ENCODE assay signal across 7 mouse cellular contexts in the genomic region with DNA sequence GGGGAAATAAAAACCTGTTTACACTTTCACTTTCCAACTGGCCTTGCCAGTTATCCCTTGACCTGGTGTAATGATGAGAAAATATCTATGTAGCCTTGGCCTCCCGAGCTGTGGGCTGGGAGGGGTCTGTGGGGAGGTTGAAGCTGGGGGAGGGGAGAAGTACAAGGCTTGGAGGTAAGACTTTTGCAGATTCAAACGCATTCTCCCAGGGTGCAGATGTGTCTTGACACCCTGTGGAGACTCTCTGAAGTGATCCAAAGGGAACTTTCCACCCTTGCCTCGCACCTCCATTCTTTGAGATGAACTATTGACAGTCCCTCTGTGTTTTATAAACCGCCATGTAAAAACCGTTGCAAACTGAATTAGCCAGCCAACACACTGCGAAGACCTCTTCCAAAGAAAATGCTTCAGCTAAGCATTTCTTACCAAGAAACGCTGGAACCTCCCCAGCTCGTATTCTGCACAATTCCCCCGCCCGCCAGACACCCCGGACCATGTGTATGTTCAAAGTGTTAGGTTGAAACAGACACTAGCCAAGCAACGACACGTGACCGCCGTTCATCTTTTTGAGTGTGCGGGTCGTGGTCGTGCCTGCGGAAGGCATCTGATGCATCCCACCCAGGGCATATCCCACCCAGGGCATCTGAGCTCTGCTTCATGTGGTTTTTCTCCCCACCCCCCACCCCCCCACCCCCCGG.
DNase-seq lines count a peak whose midpoint lies in the region; ATAC-seq and TF ChIP-seq lines count a peak whose summit lies in the region.

No protein-coding gene starts in this region.

- 29% methylated on average over 20 of the region's 20 CpGs for WGBS in lung, postnatal 0 days
- 71% methylated on average over 20 of the region's 20 CpGs for WGBS in forebrain, embryonic 13.5 days
- 55% methylated on average over 20 of the region's 20 CpGs for WGBS in limb, embryonic 14.5 days
- WGBS in stomach, embryonic 14.5 days = 45% methylated on average over 20 of the region's 20 CpGs

- no peak overlapping the region for H3K9ac ChIP-seq in lung, postnatal 0 days (replicated peaks; ENCODE audit: low read depth)
- no peak overlapping the region for H3K9ac ChIP-seq in forebrain, embryonic 13.5 days
- H3K9ac ChIP-seq in limb, embryonic 14.5 days (ENCODE audit: low read depth, low read length, severe bottlenecking) = no peak overlapping the region
- no peak overlapping the region for H3K9ac ChIP-seq in stomach, embryonic 14.5 days (replicated peaks; ENCODE audit: low read depth, low read length)

- peak overlapping the region; percentile 43 for H3K4me2 ChIP-seq in lung, postnatal 0 days (replicated peaks; ENCODE audit: low read depth, low read length)
- H3K4me2 ChIP-seq in forebrain, embryonic 13.5 days = no peak overlapping the region
- H3K4me2 ChIP-seq in limb, embryonic 14.5 days (replicated peaks; ENCODE audit: low read depth, low read length, severe bottlenecking) = peak overlapping the region; percentile 35
- H3K4me2 ChIP-seq in stomach, embryonic 14.5 days (replicated peaks; ENCODE audit: low read depth, low read length) = peak overlapping the region; percentile 23

- ATAC-seq in lung, postnatal 0 days = no peak
- ATAC-seq in forebrain, embryonic 13.5 days = peak; percentile 57; the same call in 1 of the 2 replicates
- peak; percentile 23; the same call in 1 of the 2 replicates for ATAC-seq in limb, embryonic 14.5 days (ENCODE audit: low FRiP score, low read depth)
- peak; percentile 53; the same call in 1 of the 2 replicates for ATAC-seq in stomach, embryonic 14.5 days (ENCODE audit: insufficient number of reproducible peaks, insufficient read depth, low FRiP score, low read depth)

- no peak for TF ChIP-seq CTCF in lung, postnatal 0 days (IDR thresholded peaks at IDR 0.05)

- no peak for TF ChIP-seq EP300 in lung, postnatal 0 days (IDR thresholded peaks at IDR 0.05)

- no peak for DNase-seq in lung, postnatal 0 days (ENCODE audit: low spot score)
- no peak for DNase-seq in lung, adult 18-20 months
- DNase-seq in limb, embryonic 14.5 days (ENCODE audit: low spot score) = peak; percentile 53
- no peak for DNase-seq in layer of hippocampus, postnatal 10 days (ENCODE audit: low spot score in 2 of 2)
- DNase-seq in layer of hippocampus, adult 18-20 months (ENCODE audit: low spot score in 2 of 2) = no peak

- no peaks in the 10 kb centered on the region for H3K36me3 ChIP-seq in lung, postnatal 0 days (ENCODE audit: insufficient read depth, low read length)
- no peaks in the 10 kb centered on the region for H3K36me3 ChIP-seq in forebrain, embryonic 13.5 days (ENCODE audit: poor library complexity, severe bottlenecking)
- H3K36me3 ChIP-seq in limb, embryonic 14.5 days (ENCODE audit: control insufficient read depth, insufficient read depth, low read length) = no peaks in the 10 kb centered on the region
- H3K36me3 ChIP-seq in stomach, embryonic 14.5 days (ENCODE audit: control insufficient read depth, insufficient read depth, low read length) = no peaks in the 10 kb centered on the region

- H3K27ac ChIP-seq in lung, postnatal 0 days (ENCODE audit: low read length) = no peak overlapping the region
- no peak overlapping the region for H3K27ac ChIP-seq in forebrain, embryonic 13.5 days
- no peak overlapping the region for H3K27ac ChIP-seq in limb, embryonic 14.5 days (replicated peaks; ENCODE audit: low read depth, low read length)
- no peak overlapping the region for H3K27ac ChIP-seq in stomach, embryonic 14.5 days (ENCODE audit: low read length)

- no peaks in the 10 kb centered on the region for H3K27me3 ChIP-seq in lung, postnatal 0 days (replicated peaks; ENCODE audit: insufficient read depth, low read length)
- no peaks in the 10 kb centered on the region for H3K27me3 ChIP-seq in forebrain, embryonic 13.5 days
- no peaks in the 10 kb centered on the region for H3K27me3 ChIP-seq in limb, embryonic 14.5 days (ENCODE audit: control insufficient read depth, insufficient read depth, low read length)
- H3K27me3 ChIP-seq in stomach, embryonic 14.5 days (ENCODE audit: control insufficient read depth, insufficient read depth, low read length) = no peaks in the 10 kb centered on the region

- H3K4me1 ChIP-seq in lung, postnatal 0 days (ENCODE audit: insufficient read depth, low read depth, low read length) = no peaks in the 10 kb centered on the region
- H3K4me1 ChIP-seq in forebrain, embryonic 13.5 days = peaks cover 8% of the 10 kb centered on the region; the same call in 1 of the 2 replicates
- peaks cover 17% of the 10 kb centered on the region; the same call in 1 of the 2 replicates for H3K4me1 ChIP-seq in limb, embryonic 14.5 days (ENCODE audit: control insufficient read depth, insufficient read depth, low read length)
- H3K4me1 ChIP-seq in stomach, embryonic 14.5 days (ENCODE audit: control insufficient read depth, insufficient read depth, low read length) = peaks cover 8% of the 10 kb centered on the region; the same call in 1 of the 2 replicates

- H3K4me3 ChIP-seq in lung, postnatal 0 days (ENCODE audit: low read depth, low read length) = peak overlapping the region; percentile 3; the same call in 1 of the 2 replicates
- H3K4me3 ChIP-seq in forebrain, embryonic 13.5 days = no peak overlapping the region
- no peak overlapping the region for H3K4me3 ChIP-seq in limb, embryonic 14.5 days (replicated peaks; ENCODE audit: low read length)
- H3K4me3 ChIP-seq in stomach, embryonic 14.5 days (ENCODE audit: low read depth, low read length) = no peak overlapping the region

- H3K9me3 ChIP-seq in lung, postnatal 0 days (ENCODE audit: low read length) = no peaks in the 10 kb centered on the region
- H3K9me3 ChIP-seq in forebrain, embryonic 13.5 days (replicated peaks) = no peaks in the 10 kb centered on the region
- no peaks in the 10 kb centered on the region for H3K9me3 ChIP-seq in limb, embryonic 14.5 days (ENCODE audit: control insufficient read depth, low read length)
- no peaks in the 10 kb centered on the region for H3K9me3 ChIP-seq in stomach, embryonic 14.5 days (ENCODE audit: control insufficient read depth, low read depth, low read length)

- TF ChIP-seq POLR2A in limb, embryonic 14.5 days (IDR thresholded peaks at IDR 0.05; ENCODE audit: borderline replicate concordance, extremely low read depth, insufficient read depth, insufficient read length) = no peak
